Mouse (Mus musculus) CH12.LX (cell line): ENCODE measurements around the gene Atp5h. TPM values are rescaled to one million over a fixed set of nuclear protein-coding genes. Genes with fewer than 3 reads are reported as not detected.
"Not testable (repeated sequence)": the region's sequence is repeated elsewhere in the genome, so short reads cannot be mapped to it uniquely, and the experiment has no call there.

ENCODE experiments used
- DNase-seq: peaks from one replicate; pipeline ENCODE4 v3.0.0-alpha.2; 2013; ENCODE audit errors: extremely low read depth
- H3K27ac ChIP-seq: 2 replicates; pipeline ENCODE4 v1.5.1; 2012; ENCODE audit warnings: low read depth, mild to moderate bottlenecking, control low read depth, moderate library complexity; ENCODE audit not compliant: insufficient read depth
- H3K27me3 ChIP-seq: replicated peaks from 2 replicates; pipeline ENCODE3; 2012; ENCODE audit warnings: inconsistent platforms
- H3K36me3 ChIP-seq, 2 experiments: replicated peaks in 1 of 2; 2 replicates each; pipeline versions ENCODE3 to v1.6.1; 2012; ENCODE audit warnings: inconsistent platforms in 1 of 2, low read length in 1 of 2, mild to moderate bottlenecking in 1 of 2, mixed read lengths in 1 of 2, moderate library complexity in 1 of 2; ENCODE audit not compliant: control insufficient read depth in 1 of 2, insufficient read depth in 1 of 2
- H3K4me1 ChIP-seq, 2 experiments: 2 replicates each; pipeline ENCODE4 v1.6.1; 2012; ENCODE audit warnings: inconsistent platforms in 1 of 2, moderate library complexity in 1 of 2; ENCODE audit not compliant: insufficient read depth in 2 of 2, control insufficient read depth in 1 of 2
- H3K4me2 ChIP-seq: 2 replicates; pipeline ENCODE4 v1.6.1; 2012; ENCODE audit warnings: low read depth, mild to moderate bottlenecking, control low read depth; ENCODE audit not compliant: poor library complexity, insufficient read depth, severe bottlenecking
- H3K4me3 ChIP-seq, 3 experiments: fragments of 150-350 bp in 1 of 3; sonication (generic) in 1 of 3; replicated peaks in 1 of 3; 2 replicates each; pipeline versions ENCODE3 to v1.5.1; 2011 to 2012; ENCODE audit warnings: low read depth in 2 of 3, low read length in 2 of 3, mild to moderate bottlenecking in 2 of 3, moderate library complexity in 2 of 3, control low read depth in 1 of 3, improper control_type of control experiment in 1 of 3, inconsistent platforms in 1 of 3, mixed read lengths in 1 of 3; ENCODE audit not compliant: poor library complexity in 1 of 3
- H3K79me2 ChIP-seq: replicated peaks from 2 replicates; pipeline ENCODE4 v1.6.1; 2012; ENCODE audit warnings: mild to moderate bottlenecking, moderate library complexity; ENCODE audit not compliant: control insufficient read depth, poor library complexity, insufficient read depth, severe bottlenecking; ENCODE audit errors: extremely low read depth
- H3K9ac ChIP-seq: 2 replicates; pipeline ENCODE4 v1.6.1; 2012; ENCODE audit warnings: low read depth, mild to moderate bottlenecking, control low read depth, moderate library complexity; ENCODE audit not compliant: insufficient read depth
- H3K9me3 ChIP-seq: replicated peaks from 2 replicates; pipeline ENCODE3; 2012; ENCODE audit warnings: low read length, inconsistent platforms, mixed read lengths
- BHLHE40 ChIP-seq: IDR thresholded peaks from 2 replicates; pipeline ENCODE4 v1.6.1; 2011; ENCODE audit warnings: mild to moderate bottlenecking, low read depth, low read length, improper control_type of control experiment
- CHD1 ChIP-seq: IDR thresholded peaks from 2 replicates; pipeline ENCODE4 v1.6.1; 2012; ENCODE audit warnings: low read depth, low read length, improper control_type of control experiment, inconsistent platforms
- CTCF ChIP-seq, 2 experiments: IDR thresholded peaks in 1 of 2; conservative IDR thresholded peaks in 1 of 2; 2 replicates each; pipeline ENCODE4 v1.5.1; 2011 to 2012; ENCODE audit warnings: low read depth in 2 of 2, low read length in 2 of 2, improper control_type of control experiment in 1 of 2, inconsistent platforms in 1 of 2, mild to moderate bottlenecking in 1 of 2, moderate library complexity in 1 of 2
- E2F4 ChIP-seq: IDR thresholded peaks from 2 replicates; pipeline ENCODE4 v1.6.1; 2011; ENCODE audit warnings: low read depth, low read length, improper control_type of control experiment; ENCODE audit not compliant: insufficient replicate concordance
- ELF1 ChIP-seq: IDR thresholded peaks from 2 replicates; pipeline ENCODE4 v1.6.1; 2014; ENCODE audit warnings: low read depth, mild to moderate bottlenecking, inconsistent platforms, low read length, improper control_type of control experiment
- ETS1 ChIP-seq: conservative IDR thresholded peaks from 2 replicates; pipeline ENCODE4 v1.6.1; 2012; ENCODE audit warnings: low read depth, mild to moderate bottlenecking, inconsistent platforms, low read length, improper control_type of control experiment, moderate library complexity
- IRF4 ChIP-seq: IDR thresholded peaks from 2 replicates; pipeline ENCODE4 v1.6.1; 2014; ENCODE audit warnings: low read depth, mild to moderate bottlenecking, inconsistent platforms, low read length, improper control_type of control experiment
- JUN ChIP-seq: IDR thresholded peaks from 2 replicates; pipeline ENCODE4 v1.6.1; 2011; ENCODE audit warnings: low read depth, mild to moderate bottlenecking, low read length, improper control_type of control experiment, moderate library complexity; ENCODE audit not compliant: insufficient read depth
- MAFK ChIP-seq: IDR thresholded peaks from 2 replicates; pipeline ENCODE4 v1.6.1; 2011; ENCODE audit warnings: low read length, improper control_type of control experiment; ENCODE audit not compliant: insufficient replicate concordance
- PAX5 ChIP-seq: IDR thresholded peaks from 2 replicates; pipeline ENCODE4 v1.6.1; 2012; ENCODE audit warnings: low read length, inconsistent platforms, mixed read lengths
- POLR2A ChIP-seq: IDR thresholded peaks from 2 replicates; pipeline ENCODE4 v1.6.1; 2011; ENCODE audit warnings: low read depth, mild to moderate bottlenecking, improper control_type of control experiment, low read length
- POLR2AphosphoS2 ChIP-seq: IDR thresholded peaks from 2 replicates; pipeline ENCODE4 v1.6.1; 2011; ENCODE audit warnings: low read depth, low read length, improper control_type of control experiment
- RAD21 ChIP-seq: IDR thresholded peaks from 2 replicates; pipeline ENCODE4 v1.6.1; 2011; ENCODE audit warnings: low read depth, mild to moderate bottlenecking, low read length, improper control_type of control experiment, moderate library complexity
- SIN3A ChIP-seq: IDR thresholded peaks from 2 replicates; pipeline ENCODE4 v1.6.1; 2012; ENCODE audit warnings: low read length, improper control_type of control experiment, inconsistent platforms
- SMC3 ChIP-seq: IDR thresholded peaks from 2 replicates; pipeline ENCODE4 v1.6.1; 2011; ENCODE audit warnings: low read depth, low read length, improper control_type of control experiment
- TBP ChIP-seq: conservative IDR thresholded peaks from 2 replicates; pipeline ENCODE4 v1.6.1; 2011; ENCODE audit warnings: low read depth, low read length, improper control_type of control experiment
- TCF12 ChIP-seq: IDR thresholded peaks from 2 replicates; pipeline ENCODE4 v1.6.1; 2014; ENCODE audit warnings: low read depth, mild to moderate bottlenecking, inconsistent platforms, low read length, improper control_type of control experiment
- UBTF ChIP-seq: IDR thresholded peaks from 2 replicates; pipeline ENCODE4 v1.6.1; 2012; ENCODE audit warnings: low read depth, mild to moderate bottlenecking, inconsistent platforms, low read length, improper control_type of control experiment, moderate library complexity
- USF1 ChIP-seq: IDR thresholded peaks from 2 replicates; pipeline ENCODE4 v1.6.1; 2014; ENCODE audit warnings: low read depth, mild to moderate bottlenecking, inconsistent platforms, low read length, improper control_type of control experiment
- ZNF384 ChIP-seq: IDR thresholded peaks from 2 replicates; pipeline ENCODE4 v1.6.1; 2012; ENCODE audit warnings: low read depth, low read length, improper control_type of control experiment, inconsistent platforms
- dilution Hi-C: fragments of 300-500 bp; cut with MboI; formaldehyde crosslinking; loops from 2 replicates; pipeline ENCODE4 v1.14.3; 2020; ENCODE audit warnings: low sequenced_read_pairs; ENCODE audit not compliant: extremely low pct_unique_long_range_greater_than_20kb, extremely low pct_ligation_motif_present
- in situ Hi-C: fragments of 300-500 bp; cut with MboI; formaldehyde crosslinking; loops from 3 replicates; pipeline ENCODE4 v1.14.3; 2019; ENCODE audit warnings: low sequenced_read_pairs, low pct_ligation_motif_present, low pct_unique_long_range_greater_than_20kb, mixed read lengths
- polyA plus RNA-seq: library from polyadenylated mRNA; unstranded; fragments of >175 nt; gene quantifications from 2 replicates; pipeline ENCODE4 v1.2.1, GENCODE M21; 2012; ENCODE audit warnings: low read depth; ENCODE audit not compliant: insufficient read length
- total RNA-seq, 2 experiments: library from RNA; depleted of rRNA; stranded (reverse); fragments of 300-350 nt in 1 of 2; fragments of >200 nt in 1 of 2; gene quantifications; 2 replicates each; pipeline ENCODE4 v1.2.3; 2012 to 2014

The Atp5h gene
- total and polyA plus RNA-seq, 3 experiments = 500 to 711 (median 671) TPM

DNA sequence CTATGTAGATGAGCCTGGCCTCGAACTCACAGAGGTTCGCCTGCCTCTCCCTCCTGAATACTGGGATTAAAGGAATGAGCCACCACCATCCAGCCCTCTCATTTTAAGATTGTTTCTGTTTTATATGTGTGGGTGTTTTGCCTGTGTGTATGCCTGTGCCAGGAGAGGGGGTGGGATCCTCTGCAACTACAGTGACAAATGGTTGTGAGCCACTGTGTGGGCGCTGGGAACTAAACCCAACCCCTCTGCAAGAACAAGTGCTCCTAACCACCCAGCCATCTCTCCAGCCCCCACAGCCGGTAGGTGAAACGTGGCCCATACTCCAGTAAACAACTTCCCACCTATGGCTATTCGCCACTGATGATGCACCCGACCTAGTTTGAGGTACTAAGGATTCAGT lies 28.4 kb downstream of the Atp5h start:
- Histone ChIP-seq H3K4me1 (no peaks in the 10 kb centered on the region), H3K79me2 (no peaks in the 10 kb centered on the region), H3K27me3 (peaks cover 88% of the 10 kb centered on the region), H3K4me3 (no peak overlapping the region), H3K27ac (no peak overlapping the region), H3K36me3 (no peaks in the 10 kb centered on the region), H3K9me3 (peaks cover 3% of the 10 kb centered on the region), H3K4me2 (no peak overlapping the region), H3K9ac (no peak overlapping the region)
- in situ Hi-C loops = no loop called here
- no peak for TF ChIP-seq E2F4
- TF ChIP-seq POLR2AphosphoS2 = no peak
- TF ChIP-seq SIN3A = no peak
- dilution Hi-C loops = no loop called here
- DNase-seq = no peak

DNA sequence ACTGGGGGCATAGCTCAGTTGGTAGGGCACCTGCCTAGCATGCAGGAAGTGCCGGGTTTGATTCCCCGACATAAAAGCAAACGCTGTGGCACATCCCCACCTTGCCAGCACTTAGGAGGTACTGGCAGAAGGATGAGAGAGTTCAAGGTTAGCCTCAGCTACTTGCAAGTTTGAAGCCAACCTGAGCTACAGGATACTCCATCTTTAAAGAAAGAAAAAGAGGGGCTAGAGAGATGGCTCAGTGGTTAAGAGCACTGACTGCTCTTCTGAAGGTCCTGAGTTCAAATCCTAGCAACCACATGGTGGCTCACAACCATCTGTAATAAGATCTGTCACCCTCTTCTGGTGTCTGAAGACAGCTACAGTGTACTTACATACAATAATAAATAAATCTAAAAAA lies 32.9 kb downstream of the Atp5h start:
- H3K9ac ChIP-seq, H3K4me3 ChIP-seq, H3K36me3 ChIP-seq, in situ Hi-C loops, H3K79me2 ChIP-seq, H3K27ac ChIP-seq, H3K9me3 ChIP-seq, H3K4me2 ChIP-seq, H3K4me1 ChIP-seq, DNase-seq, dilution Hi-C loops: not testable (repeated sequence)
- H3K27me3 ChIP-seq = peaks cover 82% of the 10 kb centered on the region
- TF ChIP-seq TBP = peak; percentile 90; the same call in 1 of the 2 replicates

DNA sequence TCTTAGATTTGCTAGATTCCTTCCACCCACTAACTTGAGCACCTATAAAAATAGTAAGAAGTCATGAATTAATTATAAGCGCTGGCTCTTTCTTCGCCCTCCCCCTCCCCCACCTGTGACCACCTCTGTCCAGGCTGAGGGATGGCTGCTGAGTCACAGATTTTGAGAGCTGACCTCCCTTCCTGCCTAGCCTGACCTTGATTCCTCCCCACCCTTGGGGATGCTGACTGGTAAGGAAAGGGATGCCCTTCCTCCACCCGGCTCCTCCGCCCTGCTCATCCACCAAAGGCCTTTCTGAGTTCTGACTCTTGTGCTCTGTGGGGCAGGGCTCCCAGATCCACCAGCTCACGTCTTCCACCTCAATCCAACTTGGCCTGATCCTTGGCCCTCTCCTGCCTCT lies 35.2 kb downstream of the Atp5h start:
- H3K4me2 ChIP-seq = no peak overlapping the region

More for the DNA sequence above, 35.2 kb downstream of the Atp5h start:
- dilution Hi-C loops = no loop called here
- Histone ChIP-seq H3K79me2 (no peaks in the 10 kb centered on the region), H3K4me1 (no peaks in the 10 kb centered on the region), H3K4me3 (no peak overlapping the region), H3K9ac (no peak overlapping the region), H3K36me3 (no peaks in the 10 kb centered on the region), H3K27me3 (peaks cover 68% of the 10 kb centered on the region), H3K9me3 (peaks cover 9% of the 10 kb centered on the region), H3K27ac (no peak overlapping the region)
- in situ Hi-C loops = no loop called here
- no peak for DNase-seq
- TF ChIP-seq PAX5 (no peak), UBTF (no peak), IRF4 (no peak), ELF1 (no peak), TCF12 (no peak), ETS1 (no peak), BHLHE40 (no peak), RAD21 (no peak), ZNF384 (no peak), SMC3 (no peak), POLR2AphosphoS2 (no peak), USF1 (no peak), POLR2A (no peak), JUN (no peak), E2F4 (no peak), CTCF (conservative IDR thresholded peaks at IDR 0.05 in 1 of 2, IDR thresholded peaks at IDR 0.05 in 1 of 2; ENCODE audit: low read depth in 2 of 2, low read length in 2 of 2) (no peak), SIN3A (no peak), CHD1 (no peak), MAFK (no peak), TBP (no peak)
